42 mouse cellular contexts compared by ENCODE assay signal in genomic region chr1:39840856-39841255, GRCm38 (mm10). TPM values are rescaled to one million over a fixed set of nuclear protein-coding genes. Genes with fewer than 3 reads are reported as not detected.
DNase-seq lines count a peak whose midpoint lies in the region; ATAC-seq and TF ChIP-seq lines count a peak whose summit lies in the region.
"Had no signal": no experiment of that assay in that cellular context is flagged by ENCODE, and none has a peak within 500 bp of the region (broad histone marks: within the 10 kb centered on the region; RNA-seq: fewer than 3 reads in every experiment).

No protein-coding gene starts in this region.

- no peak overlapping the region for H3K9ac ChIP-seq in lung, postnatal 0 days (replicated peaks; ENCODE audit: low read depth)
- H3K9ac ChIP-seq: heart, embryonic 12.5 days; hindbrain, embryonic 15.5 days; kidney, embryonic 15.5 days; limb, embryonic 13.5 days; liver, postnatal 0 days had no signal

- no peaks in the 10 kb centered on the region for H3K36me3 ChIP-seq in lung, postnatal 0 days (ENCODE audit: insufficient read depth, low read length)
- H3K36me3 ChIP-seq: heart, embryonic 12.5 days; hindbrain, embryonic 15.5 days; kidney, embryonic 15.5 days; limb, embryonic 13.5 days had no signal

- TF ChIP-seq CTCF in lung, postnatal 0 days (IDR thresholded peaks at IDR 0.05), result no peak

- no peaks in the 10 kb centered on the region for H3K4me1 ChIP-seq in lung, postnatal 0 days (ENCODE audit: insufficient read depth, low read depth, low read length)

- H3K9me3 ChIP-seq in lung, postnatal 0 days (ENCODE audit: low read length), result no peaks in the 10 kb centered on the region
- H3K9me3 ChIP-seq: heart, embryonic 12.5 days; hindbrain, embryonic 15.5 days; kidney, embryonic 15.5 days; limb, embryonic 13.5 days had no signal

- no peak overlapping the region for H3K4me3 ChIP-seq in lung, postnatal 0 days (ENCODE audit: low read depth, low read length)
- H3K4me3 ChIP-seq: erythroblast, embryonic 14.5 days; gastrocnemius, adult 2 months; heart, adult 2 months; heart, embryonic 12.5 days; hindbrain, embryonic 15.5 days; kidney, embryonic 15.5 days; layer of hippocampus, adult 2 months; limb, embryonic 13.5 days had no signal

- no peaks in the 10 kb centered on the region for H3K27me3 ChIP-seq in lung, postnatal 0 days (replicated peaks; ENCODE audit: insufficient read depth, low read length)
- H3K27me3 ChIP-seq: heart, embryonic 12.5 days; hindbrain, embryonic 15.5 days; kidney, embryonic 15.5 days; limb, embryonic 13.5 days had no signal

- 78% methylated on average over 4 of the region's 4 CpGs for WGBS in lung, postnatal 0 days

- no peak for ATAC-seq in CD4-positive, CD25-positive, alpha-beta regulatory T cell, adult 4 months
- no peak for ATAC-seq in megakaryocyte, adult 5-6 weeks (ENCODE audit: poor library complexity, severe bottlenecking)
- ATAC-seq in lung, postnatal 0 days, result no peak
- ATAC-seq: forebrain, embryonic 16.5 days; liver, postnatal 0 days had no signal

- H3K27ac ChIP-seq in lung, postnatal 0 days (ENCODE audit: low read length), result no peak overlapping the region
- H3K27ac ChIP-seq: gastrocnemius, adult 2 months; heart, adult 2 months; hindbrain, embryonic 15.5 days; kidney, embryonic 15.5 days; layer of hippocampus, adult 2 months; limb, embryonic 13.5 days; stomach, postnatal 0 days had no signal

- no peak for TF ChIP-seq EP300 in lung, postnatal 0 days (IDR thresholded peaks at IDR 0.05)

- no peak overlapping the region for H3K4me2 ChIP-seq in lung, postnatal 0 days (replicated peaks; ENCODE audit: low read depth, low read length)
- H3K4me2 ChIP-seq: heart, embryonic 12.5 days; hindbrain, embryonic 15.5 days; kidney, embryonic 15.5 days; limb, embryonic 13.5 days; liver, embryonic 11.5 days had no signal

- DNase-seq in CD4-positive, CD25-positive, alpha-beta regulatory T cell, adult 2 months (ENCODE audit: low read depth, low spot score), result peak; percentile 26
- DNase-seq in induced T-regulatory cell, adult 2 months (ENCODE audit: low read depth), result peak; percentile 46
- peak; percentile 31 to 33 for DNase-seq in thymus, postnatal 10 days (ENCODE audit: low spot score in 2 of 2)
- no peak for DNase-seq in lung, postnatal 0 days (ENCODE audit: low spot score)
- DNase-seq in right cerebral cortex, postnatal 4 days, result no peak
- DNase-seq: adrenal gland, adult 8-10 months; cerebellum, adult 11 months; cerebellum, adult 9-11 months; gastrocnemius, adult 2 months; heart, adult 2 months; heart, postnatal 4 days; kidney, adult 18-20 months; kidney, postnatal 36 days; liver, postnatal 0 days; lung, postnatal 4 days; midbrain, embryonic 14.5 days; right cerebral cortex, postnatal 25 days had no signal

RNA-seq across cellular contexts. Expression of gene Gm3646, which starts 35.7 kb away (rescaled TPM):
- polyA plus RNA-seq in CD4-positive, CD25-positive, alpha-beta regulatory T cell, adult 4 months (2017; shearing (Covaris generic)), result not detected
- total RNA-seq in megakaryocyte, adult 5-6 weeks (2015), result not detected in 2 replicates
- total RNA-seq in megakaryocyte, adult 5-6 weeks (2017), result not detected in 2 replicates
- not detected in 2 replicates for polyA plus RNA-seq in lung, postnatal 0 days (2015; fragmentation: Nextera tagmentation; extraction: Ambion mirVana)
- total RNA-seq: adrenal gland, adult 8-10 months; adrenal gland, postnatal 4 days; common myeloid progenitor, adult 5-6 weeks; ES-E14; layer of hippocampus, adult 2 months; layer of hippocampus, postnatal 25 days; left cerebral cortex, adult 8-10 months; left cerebral cortex, postnatal 36 days; megakaryocyte-erythroid progenitor cell, adult 5-6 weeks; neutrophil, adult 5-6 weeks had no signal
- polyA plus RNA-seq: erythroblast, embryonic 14.5 days; forebrain, embryonic 11.5 days; forebrain, embryonic 16.5 days; hindbrain, embryonic 15.5 days; intestine, embryonic 14.5 days; kidney, embryonic 15.5 days; limb, embryonic 13.5 days; liver, embryonic 11.5 days; liver, postnatal 0 days; lung, embryonic 16.5 days; midbrain, embryonic 14.5 days; neural tube, embryonic 11.5 days; spleen, adult 2 months; urinary bladder, adult 2 months had no signal

RNA-seq across cellular contexts. Expression of gene Map4k4, which starts 59.9 kb away (rescaled TPM):
- 10 to 100 TPM; 29.5 to 30.3 TPM for polyA plus RNA-seq in CD4-positive, CD25-positive, alpha-beta regulatory T cell, adult 4 months (2017; shearing (Covaris generic))
- 52.1 and 52.3 TPM in 2 replicates for total RNA-seq in megakaryocyte, adult 5-6 weeks (2015)
- total RNA-seq in megakaryocyte, adult 5-6 weeks (2017), result 190 and 228 TPM in 2 replicates
- polyA plus RNA-seq in lung, postnatal 0 days (2015; fragmentation: Nextera tagmentation; extraction: Ambion mirVana), result 21.2 and 21.5 TPM in 2 replicates

Comparison
In these comparisons a context has a peak if more than half of its experiments do, and no peak if none do; other contexts are left out.
1. DNase-seq: peak in CD4-positive, CD25-positive, alpha-beta regulatory T cell, adult 2 months (single experiment), induced T-regulatory cell, adult 2 months (single experiment) and thymus, postnatal 10 days (2 of 2); none in lung, postnatal 0 days (single experiment) and right cerebral cortex, postnatal 4 days (single experiment).